Mouse (Mus musculus): ENCODE measurements around the gene C530008M17Rik.

GRCm38 (mm10) chr5:76843851-76844419 lies 187.6 kb downstream of the C530008M17Rik start:
- no peak for TF ChIP-seq POLR2A (IDR thresholded peaks at IDR 0.05; ENCODE audit: borderline replicate concordance, extremely low read depth, insufficient read depth, insufficient read length, poor library complexity, severe bottlenecking)
- no peak for TF ChIP-seq CTCF (IDR thresholded peaks at IDR 0.05; ENCODE audit: borderline replicate concordance, extremely low read depth, insufficient read depth, insufficient read length)
